Mouse (Mus musculus) intestine, embryonic 14.5 days (tissue): ENCODE data around the gene Pip5kl1. TPM values are rescaled to one million over a fixed set of nuclear protein-coding genes. Genes with fewer than 3 reads are reported as not detected.
A peak's percentile ranks its signal among the peaks of the same experiment; 100 is the strongest.

ENCODE experiments used
- ATAC-seq: fragments of 200-750 bp; cut with Nextera tagmentation; replicated peaks from 2 replicates; pipeline ENCODE4 v1.8.0; 2017; ENCODE audit warnings: low read depth, moderate number of reproducible peaks, moderate TSS enrichment, moderate library complexity; ENCODE audit not compliant: low FRiP score, low TSS enrichment
- DNase-seq: peaks from one replicate; pipeline ENCODE4 v3.0.0-alpha.2; 2018; ENCODE audit warnings: low spot score
- H3K27ac ChIP-seq: fragments of 300-500 bp; sonication (generic); 2 replicates; pipeline ENCODE4 v1.5.1; 2014; ENCODE audit warnings: low read depth, mild to moderate bottlenecking, control low read depth
- H3K27me3 ChIP-seq: fragments of 300-500 bp; sonication (generic); replicated peaks from 2 replicates; pipeline ENCODE4 v1.6.1; 2014; ENCODE audit warnings: low read length, control low read depth; ENCODE audit not compliant: control insufficient read depth, insufficient read depth
- H3K36me3 ChIP-seq: fragments of 300-500 bp; sonication (generic); 2 replicates; pipeline ENCODE4 v1.6.1; 2014; ENCODE audit warnings: low read length, control low read depth; ENCODE audit not compliant: control insufficient read depth, insufficient read depth
- H3K4me1 ChIP-seq: fragments of 300-500 bp; sonication (generic); replicated peaks from 2 replicates; pipeline ENCODE4 v1.6.1; 2014; ENCODE audit warnings: low read length, control low read depth, mixed read lengths; ENCODE audit not compliant: control insufficient read depth, insufficient read depth
- H3K4me2 ChIP-seq: fragments of 300-500 bp; sonication (generic); 2 replicates; pipeline ENCODE4 v1.6.1; 2014; ENCODE audit warnings: low read length
- H3K4me3 ChIP-seq: fragments of 300-500 bp; sonication (generic); 2 replicates; pipeline ENCODE4 v1.5.1; 2014; ENCODE audit warnings: low read depth, low read length, control low read depth, mixed read lengths
- H3K9ac ChIP-seq: fragments of 300-500 bp; sonication (generic); 2 replicates; pipeline ENCODE4 v1.6.1; 2014; ENCODE audit warnings: mild to moderate bottlenecking, low read length
- H3K9me3 ChIP-seq: fragments of 300-500 bp; sonication (generic); 2 replicates; pipeline ENCODE4 v1.6.1; 2016; ENCODE audit warnings: low read length, control low read depth; ENCODE audit not compliant: control insufficient read depth
- WGBS: fragments of 180-500 bp; shearing (Covaris S2); extraction: QIAGEN DNeasy Blood & Tissue Kit; methylation state at CpG from one replicate; pipeline ENCODE4 v1.1.7; 2014; 5-methylcytosine and 5-hydroxymethylcytosine counted together
- polyA plus RNA-seq: library from polyadenylated mRNA; unstranded; fragments of >200 nt; fragmentation: Nextera tagmentation; extraction: Ambion mirVana; gene quantifications from 2 replicates; pipeline ENCODE4 v1.2.1, GENCODE M21; 2014

The Pip5kl1 gene
- polyA plus RNA-seq, 1 experiment from 2014 or later = 0.89 TPM

- ATAC-seq (no peak), DNase-seq (no peak)
- 75% methylated on average over 7 of the region's 7 CpGs for WGBS
- H3K27ac ChIP-seq = no peak overlapping the region
- no peak overlapping the region for H3K4me2 ChIP-seq
- no peaks in the 10 kb centered on the region for H3K27me3 ChIP-seq
- peaks cover 19% of the 10 kb centered on the region for H3K4me1 ChIP-seq
- H3K9ac ChIP-seq = no peak overlapping the region
- no peaks in the 10 kb centered on the region for H3K9me3 ChIP-seq
- H3K4me3 ChIP-seq = no peak overlapping the region
- no peaks in the 10 kb centered on the region for H3K36me3 ChIP-seq
Measured at GRCm38 (mm10) chr2:32553592-32554148, 20.9 kb upstream of the Pip5kl1 start.

- no peak overlapping the region for H3K9ac ChIP-seq
- H3K4me2 ChIP-seq = no peak overlapping the region
- H3K27ac ChIP-seq = 0 out of 2 replicates have a peak overlapping the region, but pooled peaks have one; percentile 33
- H3K9me3 ChIP-seq = no peaks in the 10 kb centered on the region
- H3K4me1 ChIP-seq = peaks cover 5% of the 10 kb centered on the region; the same call in 1 of the 2 replicates
- DNase-seq = no peak
- peaks cover 9% of the 10 kb centered on the region; the same call in 1 of the 2 replicates for H3K36me3 ChIP-seq
- no peaks in the 10 kb centered on the region for H3K27me3 ChIP-seq
- no peak for ATAC-seq
- 51% methylated on average over 4 of the region's 4 CpGs for WGBS
- no peak overlapping the region for H3K4me3 ChIP-seq
Measured at GRCm38 (mm10) chr2:32555484-32555883, 19.1 kb upstream of the Pip5kl1 start.

- DNase-seq (no peak), ATAC-seq (no peak)
- 76% methylated on average over 7 of the region's 7 CpGs for WGBS
- H3K4me3 ChIP-seq = no peak overlapping the region
- peaks cover 11% of the 10 kb centered on the region; the same call in 1 of the 2 replicates for H3K36me3 ChIP-seq
- no peak overlapping the region for H3K9ac ChIP-seq
- H3K4me2 ChIP-seq = no peak overlapping the region
- peaks cover 5% of the 10 kb centered on the region; the same call in 1 of the 2 replicates for H3K4me1 ChIP-seq
- no peaks in the 10 kb centered on the region for H3K9me3 ChIP-seq
- no peak overlapping the region for H3K27ac ChIP-seq
- H3K27me3 ChIP-seq = no peaks in the 10 kb centered on the region
Measured at GRCm38 (mm10) chr2:32556019-32556418, 18.6 kb upstream of the Pip5kl1 start.

GRCm38 (mm10) chr2:32559570-32559969 lies 15.0 kb upstream of the Pip5kl1 start:
- H3K9ac ChIP-seq = no peak overlapping the region
- H3K27ac ChIP-seq = no peak overlapping the region
- peaks cover 5% of the 10 kb centered on the region; the same call in 1 of the 2 replicates for H3K4me1 ChIP-seq
- no peak overlapping the region for H3K4me3 ChIP-seq
- ATAC-seq (peak; percentile 69), DNase-seq (no peak)
- H3K9me3 ChIP-seq = no peaks in the 10 kb centered on the region
- WGBS = 82% methylated on average over 5 of the region's 5 CpGs
- H3K36me3 ChIP-seq = peaks cover 37% of the 10 kb centered on the region
- no peaks in the 10 kb centered on the region for H3K27me3 ChIP-seq
- no peak overlapping the region for H3K4me2 ChIP-seq

- no peak for ATAC-seq
- 48% methylated on average over 4 of the region's 4 CpGs for WGBS
Measured at GRCm38 (mm10) chr2:32566536-32567063, 8.0 kb upstream of the Pip5kl1 start.

GRCm38 (mm10) chr2:32568149-32568548 lies 6.4 kb upstream of the Pip5kl1 start:
- 65% methylated on average over 5 of the region's 5 CpGs for WGBS
- H3K36me3 ChIP-seq = peaks cover 61% of the 10 kb centered on the region
- H3K27me3 ChIP-seq = no peaks in the 10 kb centered on the region
- no peak overlapping the region for H3K9ac ChIP-seq
- H3K9me3 ChIP-seq = no peaks in the 10 kb centered on the region
- H3K4me2 ChIP-seq = no peak overlapping the region
- ATAC-seq (no peak), DNase-seq (no peak)
- no peak overlapping the region for H3K27ac ChIP-seq
- H3K4me3 ChIP-seq = no peak overlapping the region
- H3K4me1 ChIP-seq = peaks cover 7% of the 10 kb centered on the region; the same call in 1 of the 2 replicates

More at GRCm38 (mm10) chr2:32566536-32567063, 8.0 kb upstream of the Pip5kl1 start:
- Histone ChIP-seq H3K4me3 (no peak overlapping the region), H3K27me3 (no peaks in the 10 kb centered on the region), H3K9ac (no peak overlapping the region), H3K27ac (no peak overlapping the region), H3K4me2 (no peak overlapping the region), H3K9me3 (no peaks in the 10 kb centered on the region), H3K4me1 (peaks cover 4% of the 10 kb centered on the region; the same call in 1 of the 2 replicates), H3K36me3 (peaks cover 67% of the 10 kb centered on the region)
- peak; percentile 80 for DNase-seq

GRCm38 (mm10) chr2:32568941-32569340 lies 5.7 kb upstream of the Pip5kl1 start:
- Histone ChIP-seq H3K4me2 (no peak overlapping the region), H3K4me1 (peaks cover 7% of the 10 kb centered on the region; the same call in 1 of the 2 replicates), H3K4me3 (no peak overlapping the region), H3K9me3 (no peaks in the 10 kb centered on the region), H3K9ac (no peak overlapping the region), H3K27ac (no peak overlapping the region), H3K36me3 (peaks cover 56% of the 10 kb centered on the region), H3K27me3 (no peaks in the 10 kb centered on the region)
- no peak for ATAC-seq
- DNase-seq = no peak
- 88% methylated on average over 3 of the region's 3 CpGs for WGBS

GRCm38 (mm10) chr2:32570698-32571494 lies 3.7 kb upstream of the Pip5kl1 start, which contains the start of gene Dpm2:
Gene Dpm2 (plus strand): TSS chr2:32570858.
- Histone ChIP-seq H3K36me3 (peaks cover 37% of the 10 kb centered on the region), H3K4me1 (peaks cover 7% of the 10 kb centered on the region; the same call in 1 of the 2 replicates), H3K4me2 (peak within 1 kb of the TSS; percentile 91), H3K27ac (peak within 1 kb of the TSS; percentile 40), H3K9ac (peak within 1 kb of the TSS; percentile 76), H3K9me3 (no peaks in the 10 kb centered on the region), H3K4me3 (peak within 1 kb of the TSS; percentile 89), H3K27me3 (no peaks in the 10 kb centered on the region)
- ATAC-seq = peak; percentile 81
- DNase-seq = peak; percentile 91
- WGBS = 1% methylated on average over 36 of the region's 36 CpGs
